Mouse (Mus musculus) lung, postnatal 0 days (tissue): ENCODE measurements around the gene Gpr176. TPM values are rescaled to one million over a fixed set of nuclear protein-coding genes. Genes with fewer than 3 reads are reported as not detected.

Experiments
- ATAC-seq: fragments of 200-750 bp; cut with Nextera tagmentation; 2 replicates; pipeline ENCODE4 v1.8.0; 2017; ENCODE audit warnings: moderate library complexity
- DNase-seq: peaks from one replicate; pipeline ENCODE4 v3.0.0-alpha.2; 2016; ENCODE audit warnings: low spot score
- H3K27ac ChIP-seq: fragments of 300-500 bp; sonication (generic); 2 replicates; pipeline ENCODE4 v1.5.1; 2014; ENCODE audit warnings: antibody characterized with exemption, mild to moderate bottlenecking, low read length, mixed read lengths
- H3K27me3 ChIP-seq: fragments of 300-500 bp; sonication (generic); replicated peaks from 2 replicates; pipeline ENCODE4 v1.6.1; 2014; ENCODE audit warnings: low read length, mixed read lengths; ENCODE audit not compliant: insufficient read depth
- H3K36me3 ChIP-seq: fragments of 300-500 bp; sonication (generic); 2 replicates; pipeline ENCODE4 v1.6.1; 2014; ENCODE audit warnings: low read length, mixed read lengths; ENCODE audit not compliant: insufficient read depth
- H3K4me1 ChIP-seq: fragments of 300-500 bp; sonication (generic); 2 replicates; pipeline ENCODE4 v1.6.1; 2014; ENCODE audit warnings: antibody characterized with exemption, low read depth, low read length, mixed read lengths; ENCODE audit not compliant: insufficient read depth
- H3K4me2 ChIP-seq: fragments of 300-500 bp; sonication (generic); replicated peaks from 2 replicates; pipeline ENCODE4 v1.6.1; 2014; ENCODE audit warnings: low read depth, mild to moderate bottlenecking, low read length, moderate library complexity, mixed read lengths
- H3K4me3 ChIP-seq: fragments of 300-500 bp; sonication (generic); 2 replicates; pipeline ENCODE4 v1.5.1; 2014; ENCODE audit warnings: low read depth, low read length
- H3K9ac ChIP-seq: fragments of 300-500 bp; sonication (generic); replicated peaks from 2 replicates; pipeline ENCODE4 v1.6.1; 2014; ENCODE audit warnings: low read depth, mild to moderate bottlenecking
- H3K9me3 ChIP-seq: fragments of 300-500 bp; sonication (generic); 2 replicates; pipeline ENCODE4 v1.6.1; 2016; ENCODE audit warnings: low read length, mixed read lengths
- CTCF ChIP-seq: IDR thresholded peaks from 2 replicates; pipeline ENCODE4 v1.5.1; 2016; ENCODE audit warnings: antibody characterized with exemption, mild to moderate bottlenecking
- EP300 ChIP-seq: IDR thresholded peaks from 2 replicates; pipeline ENCODE4 v1.6.1; 2016; ENCODE audit warnings: antibody characterized with exemption, mild to moderate bottlenecking, control low read depth
- WGBS: fragments of 180-500 bp; shearing (Covaris S2); extraction: QIAGEN DNeasy Blood & Tissue Kit; methylation state at CpG from one replicate; pipeline ENCODE4 v1.1.7; 2014; 5-methylcytosine and 5-hydroxymethylcytosine counted together
- polyA plus RNA-seq: library from polyadenylated mRNA; unstranded; fragments of >200 nt; fragmentation: Nextera tagmentation; extraction: Ambion mirVana; gene quantifications from 2 replicates; pipeline ENCODE4 v1.2.1, GENCODE M21; 2015

Gpr176 gene
- polyA plus RNA-seq, 1 experiment from 2014 or later, result 0.26 TPM

DNA sequence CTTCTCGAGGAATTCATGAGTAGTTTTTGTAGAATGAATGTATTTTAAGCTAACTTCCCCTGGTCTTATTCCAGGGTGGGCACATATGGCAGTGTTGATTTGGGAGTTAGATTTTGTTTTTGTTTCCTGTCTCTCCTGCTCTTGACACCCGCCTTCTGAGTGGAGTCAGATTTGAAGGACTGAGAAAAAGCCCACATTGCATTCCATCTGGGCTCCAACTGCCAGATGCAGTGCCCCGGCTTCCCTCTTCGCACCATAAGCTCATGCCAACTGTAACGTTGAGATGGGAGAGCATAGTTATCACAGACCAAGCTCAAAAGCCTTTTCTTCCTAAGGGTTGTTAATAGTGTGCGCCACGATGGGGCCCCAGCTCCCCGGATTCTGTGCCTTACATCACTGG is 110.5 kb downstream of the Gpr176 start:
- Histone ChIP-seq H3K9ac (no peak overlapping the region), H3K4me1 (no peaks in the 10 kb centered on the region), H3K27me3 (no peaks in the 10 kb centered on the region), H3K36me3 (no peaks in the 10 kb centered on the region), H3K4me3 (no peak overlapping the region), H3K9me3 (no peaks in the 10 kb centered on the region), H3K4me2 (no peak overlapping the region), H3K27ac (no peak overlapping the region)
- 46% methylated on average over 8 of the region's 8 CpGs for WGBS
- DNase-seq (no peak), ATAC-seq (no peak)
- TF ChIP-seq EP300, result no peak
- TF ChIP-seq CTCF, result no peak

DNA sequence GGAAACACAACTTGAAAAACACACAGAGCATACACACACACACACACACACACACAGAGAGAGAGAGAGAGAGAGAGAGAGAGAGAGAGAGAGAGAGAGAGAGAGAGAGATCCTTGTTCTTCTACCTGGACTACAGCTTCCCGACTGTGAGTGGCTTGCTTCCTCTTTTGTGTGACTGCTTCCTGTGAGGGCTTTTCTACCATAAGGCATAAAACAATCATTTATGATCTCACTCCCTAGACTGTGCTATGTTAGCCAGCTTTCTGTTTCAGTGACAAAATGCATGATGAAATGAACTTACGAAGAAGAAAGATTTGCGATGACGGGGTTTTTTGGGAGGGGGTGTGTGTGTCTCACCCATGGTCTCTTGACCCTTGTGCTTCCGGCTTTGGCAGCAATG is 113.5 kb downstream of the Gpr176 start:
- Histone ChIP-seq H3K4me3 (no peak overlapping the region), H3K9me3 (no peaks in the 10 kb centered on the region), H3K36me3 (no peaks in the 10 kb centered on the region), H3K9ac (no peak overlapping the region), H3K4me1 (no peaks in the 10 kb centered on the region), H3K27ac (no peak overlapping the region), H3K27me3 (no peaks in the 10 kb centered on the region), H3K4me2 (no peak overlapping the region)
- ATAC-seq (no peak), DNase-seq (no peak)
- TF ChIP-seq EP300 (no peak), CTCF (no peak)
- 63% methylated on average over 5 of the region's 5 CpGs for WGBS

DNA sequence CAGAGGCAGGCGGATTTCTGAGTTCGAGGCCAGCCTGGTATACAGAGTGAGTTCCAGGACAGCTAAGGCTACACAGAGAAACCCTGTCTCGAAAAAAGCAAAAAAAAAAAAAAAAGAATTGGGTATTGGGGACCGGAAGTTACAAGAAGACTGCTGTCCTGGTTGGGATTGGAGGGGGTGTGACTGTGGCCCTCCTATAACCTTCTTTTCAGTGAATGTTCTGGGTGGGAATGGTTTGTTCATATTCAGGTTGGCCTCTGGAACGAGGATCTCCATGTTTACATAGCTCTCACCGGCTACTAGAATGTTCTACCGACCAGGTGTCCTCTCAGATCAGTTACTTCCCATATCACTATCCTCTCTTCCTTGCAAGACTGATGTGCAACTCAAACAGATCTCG is 116.1 kb downstream of the Gpr176 start:
- H3K4me1 ChIP-seq, result no peaks in the 10 kb centered on the region
- no peaks in the 10 kb centered on the region for H3K36me3 ChIP-seq
- no peaks in the 10 kb centered on the region for H3K27me3 ChIP-seq
- no peak overlapping the region for H3K27ac ChIP-seq
- ATAC-seq, result no peak
- TF ChIP-seq CTCF (no peak), EP300 (no peak)
- H3K4me3 ChIP-seq, result no peak overlapping the region
- H3K9me3 ChIP-seq, result no peaks in the 10 kb centered on the region
- WGBS, result 57% methylated on average over 8 of the region's 8 CpGs
- peak overlapping the region; percentile 66 for H3K4me2 ChIP-seq
- DNase-seq, result no peak
- H3K9ac ChIP-seq, result no peak overlapping the region

DNA sequence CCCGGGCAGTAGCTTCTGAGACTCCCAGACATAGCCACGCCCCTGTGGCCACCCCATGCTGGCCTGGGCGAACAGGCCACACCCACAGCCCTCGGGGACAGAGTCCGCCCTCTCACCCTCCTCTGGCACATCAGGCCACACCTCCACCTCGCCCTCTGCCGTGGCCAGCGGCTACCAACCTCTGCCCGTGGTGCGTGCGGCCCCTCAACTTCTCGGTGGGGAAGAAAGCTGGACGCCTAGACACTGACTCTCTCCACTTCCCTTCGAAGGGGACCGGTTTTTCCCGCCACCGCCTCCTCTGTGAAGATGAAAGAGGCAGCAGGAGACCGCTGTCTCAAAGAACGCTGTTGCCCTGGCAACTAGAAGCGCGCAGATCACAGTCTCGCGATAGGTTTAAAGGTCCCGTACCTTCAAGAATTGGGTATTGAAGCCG is 116.6 kb downstream of the Gpr176 start, which contains the start of gene Fsip1:
Fsip1 (minus strand) TSS at position 346 of the 433 bp plus-strand sequence.
- no peaks in the 10 kb centered on the region for H3K4me1 ChIP-seq
- no peaks in the 10 kb centered on the region for H3K27me3 ChIP-seq
- H3K4me3 ChIP-seq, result peak within 1 kb of the TSS; percentile 38
- DNase-seq (peak; percentile 86), ATAC-seq (peak; percentile 98)
- H3K4me2 ChIP-seq, result peak within 1 kb of the TSS; percentile 66
- TF ChIP-seq EP300 (no peak), CTCF (no peak)
- no peak within 1 kb of the TSS for H3K27ac ChIP-seq
- H3K36me3 ChIP-seq, result no peaks in the 10 kb centered on the region
- H3K9ac ChIP-seq, result no peak within 1 kb of the TSS
- under 1% methylated on average over 25 of the region's 25 CpGs for WGBS
- no peaks in the 10 kb centered on the region for H3K9me3 ChIP-seq

DNA sequence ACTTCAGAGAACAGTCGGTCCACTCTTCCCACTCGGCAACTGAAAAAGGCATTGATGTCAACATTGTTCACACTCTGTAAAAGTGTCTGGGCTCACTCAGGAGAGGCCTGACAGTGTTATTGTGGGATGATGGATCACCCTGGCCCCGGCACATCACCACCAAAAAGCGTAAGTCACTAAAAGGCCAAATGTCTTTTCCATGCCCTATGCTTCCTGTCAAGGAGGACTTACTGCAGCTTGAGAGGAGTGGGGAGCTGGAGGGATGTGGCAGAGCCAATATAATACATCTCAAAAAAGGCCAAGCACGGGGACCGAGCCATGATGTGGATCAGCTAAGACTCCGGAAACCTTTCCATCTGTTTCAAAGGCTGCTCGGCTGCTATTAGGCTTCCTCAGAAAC is 118.7 kb downstream of the Gpr176 start:
- no peak for ATAC-seq
- DNase-seq, result no peak
- WGBS, result 33% methylated on average over 8 of the region's 8 CpGs

DNA sequence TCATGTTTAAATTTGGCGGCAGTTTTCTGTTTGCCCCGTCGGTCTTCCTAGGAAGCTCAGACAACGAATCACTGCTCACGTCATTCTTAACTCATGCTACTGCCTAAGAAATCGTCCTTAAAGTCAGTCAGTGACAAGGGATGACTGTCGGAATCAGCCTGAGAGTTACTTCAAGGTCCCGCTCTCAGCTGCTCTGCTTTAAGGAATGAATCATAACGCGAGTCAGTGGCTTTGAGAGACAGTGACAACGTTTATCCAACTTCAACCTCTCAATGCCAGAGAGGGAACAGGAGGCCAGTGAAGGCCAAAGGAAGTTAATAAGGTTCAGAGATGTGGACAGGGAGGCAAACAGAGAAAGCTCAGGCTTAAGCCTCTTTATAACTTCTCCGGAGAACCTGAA is 124.3 kb downstream of the Gpr176 start:
- ATAC-seq (no peak), DNase-seq (no peak)
- H3K27me3 ChIP-seq, result no peaks in the 10 kb centered on the region
- no peaks in the 10 kb centered on the region for H3K4me1 ChIP-seq
- no peaks in the 10 kb centered on the region for H3K36me3 ChIP-seq
- no peak overlapping the region for H3K4me2 ChIP-seq
- TF ChIP-seq CTCF (no peak), EP300 (no peak)
- H3K9ac ChIP-seq, result no peak overlapping the region
- no peak overlapping the region for H3K27ac ChIP-seq
- H3K4me3 ChIP-seq, result no peak overlapping the region
- 55% methylated on average over 12 of the region's 12 CpGs for WGBS
- H3K9me3 ChIP-seq, result no peaks in the 10 kb centered on the region

More for the DNA sequence above, 118.7 kb downstream of the Gpr176 start:
- Histone ChIP-seq H3K9ac (no peak overlapping the region), H3K4me2 (no peak overlapping the region), H3K27ac (no peak overlapping the region), H3K36me3 (no peaks in the 10 kb centered on the region), H3K4me3 (no peak overlapping the region), H3K4me1 (no peaks in the 10 kb centered on the region), H3K27me3 (no peaks in the 10 kb centered on the region), H3K9me3 (no peaks in the 10 kb centered on the region)
- TF ChIP-seq EP300 (no peak), CTCF (no peak)

DNA sequence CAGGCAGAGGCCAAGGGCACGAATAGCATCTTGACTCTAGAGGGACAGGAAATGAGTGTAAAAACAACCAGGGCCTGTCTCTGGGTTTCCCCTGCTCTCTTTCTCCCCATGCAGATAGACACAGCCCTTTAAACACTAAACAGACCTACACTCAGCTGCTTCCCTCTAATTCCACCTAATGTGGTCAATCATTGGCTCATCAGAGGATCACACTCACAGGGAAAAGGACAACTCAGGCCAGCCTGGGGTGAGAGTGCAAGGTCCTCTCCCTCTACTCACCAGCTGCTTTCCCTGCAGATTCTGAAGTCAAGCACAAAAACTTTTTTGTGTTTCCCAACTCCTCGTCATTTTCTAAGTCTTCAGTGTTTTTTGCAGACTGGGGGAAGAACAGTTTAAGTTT is 125.2 kb downstream of the Gpr176 start:
- Histone ChIP-seq H3K9ac (no peak overlapping the region), H3K36me3 (no peaks in the 10 kb centered on the region), H3K27me3 (no peaks in the 10 kb centered on the region), H3K9me3 (no peaks in the 10 kb centered on the region), H3K4me2 (no peak overlapping the region), H3K4me1 (no peaks in the 10 kb centered on the region), H3K4me3 (no peak overlapping the region), H3K27ac (no peak overlapping the region)
- DNase-seq, result no peak
- no peak for TF ChIP-seq CTCF
- TF ChIP-seq EP300, result no peak
- WGBS, result 31% methylated on average over 2 of the region's 2 CpGs
- no peak for ATAC-seq
